Mouse (Mus musculus) thymus, postnatal 0 days (tissue): ENCODE measurements around the gene Zfp128. TPM values are rescaled to one million over a fixed set of nuclear protein-coding genes. Genes with fewer than 3 reads are reported as not detected.
"Not testable (repeated sequence)": the region's sequence is repeated elsewhere in the genome, so short reads cannot be mapped to it uniquely, and the experiment has no call there.

ENCODE experiments used
- DNase-seq: peaks from one replicate; pipeline ENCODE4 v3.0.0-alpha.2; 2015; ENCODE audit warnings: low spot score
- polyA plus RNA-seq: library from polyadenylated mRNA; unstranded; fragments of >200 nt; fragmentation: Nextera tagmentation; extraction: Ambion mirVana; gene quantifications from 2 replicates; pipeline ENCODE4 v1.2.1, GENCODE M21; 2015

The Zfp128 gene
- polyA plus RNA-seq, 1 experiment from 2014 or later, result 1.9 TPM

GRCm38 (mm10) chr7:12921705-12922465, 40.9 kb downstream of the Zfp128 start, which contains the start of gene Rps5:
Gene Rps5, plus strand, starts transcription at chr7:12922290.
- peak; percentile 99 for DNase-seq

- DNase-seq, result no peak
Measured at GRCm38 (mm10) chr7:12922729-12923128, 41.8 kb downstream of the Zfp128 start.

- DNase-seq, result no peak
Measured at GRCm38 (mm10) chr7:12926316-12926715, 45.3 kb downstream of the Zfp128 start.

- DNase-seq, result no peak
Measured at GRCm38 (mm10) chr7:12927191-12927680, 46.3 kb downstream of the Zfp128 start, which contains the start of gene Rnf225. Gene Rnf225, plus strand, starts transcription at chr7:12927416.

GRCm38 (mm10) chr7:12927693-12928589, 47.0 kb downstream of the Zfp128 start:
- no peak for DNase-seq

GRCm38 (mm10) chr7:12933615-12934140, 52.7 kb downstream of the Zfp128 start:
- DNase-seq, result no peak

- DNase-seq, result no peak
Measured at GRCm38 (mm10) chr7:12934808-12935207, 53.8 kb downstream of the Zfp128 start.

GRCm38 (mm10) chr7:12937254-12937803, 56.4 kb downstream of the Zfp128 start:
- not testable (repeated sequence) for DNase-seq

- DNase-seq, result no peak
Measured at GRCm38 (mm10) chr7:12940599-12940998, 59.6 kb downstream of the Zfp128 start.

Other genes with a start within 250 kb of the Zfp128 start
- gene Vmn2r54, start 240.9 kb upstream of the Zfp128 start, polyA plus RNA-seq, result not detected in 2 replicates
- not detected in 2 replicates for gene Vmn2r55, start 196.2 kb upstream of the Zfp128 start, polyA plus RNA-seq
- gene Vmn2r56, start 146.2 kb upstream of the Zfp128 start, polyA plus RNA-seq, result not detected in 2 replicates
- gene Zscan18, start 77.5 kb upstream of the Zfp128 start, polyA plus RNA-seq, result 1.2 and 1.5 TPM in 2 replicates
- 11.0 and 17.6 TPM in 2 replicates for gene Zfp329, start 62.3 kb upstream of the Zfp128 start, polyA plus RNA-seq
- gene Zfp110, start 46.4 kb upstream of the Zfp128 start, polyA plus RNA-seq, result 34.5 and 36.7 TPM in 2 replicates
- gene Zscan22, start 16.6 kb downstream of the Zfp128 start, polyA plus RNA-seq, result 4.6 and 7.2 TPM in 2 replicates
- gene Rps5, start 41.1 kb downstream of the Zfp128 start, polyA plus RNA-seq, result 1,115 and 1,143 TPM in 2 replicates
- 0.22 and 0.42 TPM in 2 replicates for gene Rnf225, start 46.2 kb downstream of the Zfp128 start, polyA plus RNA-seq
- 4.9 and 5.0 TPM in 2 replicates for gene Zfp324, start 84.7 kb downstream of the Zfp128 start, polyA plus RNA-seq
- 5.7 and 5.8 TPM in 2 replicates for gene Zfp446, start 96.7 kb downstream of the Zfp128 start, polyA plus RNA-seq
- 0.06 and 0.08 TPM in 2 replicates for gene Slc27a5, start 117.0 kb downstream of the Zfp128 start, polyA plus RNA-seq
- gene Trim28, start 117.9 kb downstream of the Zfp128 start, polyA plus RNA-seq, result 236 and 274 TPM in 2 replicates
- gene Zbtb45, start 128.9 kb downstream of the Zfp128 start, polyA plus RNA-seq, result 27.8 and 30.8 TPM in 2 replicates
- gene Chmp2a, start 153.6 kb downstream of the Zfp128 start, polyA plus RNA-seq, result 226 and 230 TPM in 2 replicates
- gene Ube2m, start 157.1 kb downstream of the Zfp128 start, polyA plus RNA-seq, result 90.8 and 91.5 TPM in 2 replicates
- gene Mzf1, start 173.6 kb downstream of the Zfp128 start, polyA plus RNA-seq, result 1.1 and 1.6 TPM in 2 replicates
- gene Vmn1r85, start 214.0 kb downstream of the Zfp128 start, polyA plus RNA-seq, result not detected in 2 replicates
- gene Vmn1r86, start 238.7 kb downstream of the Zfp128 start, polyA plus RNA-seq, result not detected in 2 replicates